Mouse (Mus musculus) heart, embryonic 16.5 days (tissue): ENCODE data around the gene Slc22a14. TPM values are rescaled to one million over a fixed set of nuclear protein-coding genes. Genes with fewer than 3 reads are reported as not detected.

ENCODE experiments used
- ATAC-seq: fragments of 200-750 bp; cut with Nextera tagmentation; replicated peaks from 2 replicates; pipeline ENCODE4 v1.8.0; 2017; ENCODE audit warnings: moderate number of reproducible peaks; ENCODE audit not compliant: insufficient read depth, low FRiP score; ENCODE audit errors: extremely low read depth
- H3K27ac ChIP-seq: fragments of 300-500 bp; sonication (generic); 2 replicates; pipeline ENCODE4 v1.5.1; 2014; ENCODE audit warnings: mild to moderate bottlenecking, low read length, control low read depth, moderate library complexity
- H3K27me3 ChIP-seq: fragments of 300-500 bp; sonication (generic); 2 replicates; pipeline ENCODE4 v1.6.1; 2014; ENCODE audit warnings: low read length, mixed read lengths; ENCODE audit not compliant: control insufficient read depth, insufficient read depth
- H3K36me3 ChIP-seq: fragments of 300-500 bp; sonication (generic); 2 replicates; pipeline ENCODE4 v1.6.1; 2014; ENCODE audit not compliant: control insufficient read depth, insufficient read depth
- H3K4me1 ChIP-seq: fragments of 300-500 bp; sonication (generic); 2 replicates; pipeline ENCODE4 v1.6.1; 2014; ENCODE audit warnings: low read length, mixed read lengths; ENCODE audit not compliant: control insufficient read depth, insufficient read depth
- H3K4me2 ChIP-seq: fragments of 300-500 bp; sonication (generic); 2 replicates; pipeline ENCODE4 v1.6.1; 2014; ENCODE audit warnings: low read depth, mild to moderate bottlenecking, control low read depth, low read length
- H3K4me3 ChIP-seq: fragments of 300-500 bp; sonication (generic); 2 replicates; pipeline ENCODE4 v1.5.1; 2014; ENCODE audit warnings: mild to moderate bottlenecking, control low read depth, low read length
- H3K9ac ChIP-seq: fragments of 300-500 bp; sonication (generic); 2 replicates; pipeline ENCODE4 v1.6.1; 2014; ENCODE audit warnings: low read length, control low read depth
- H3K9me3 ChIP-seq: fragments of 300-500 bp; sonication (generic); replicated peaks from 2 replicates; pipeline ENCODE4 v1.6.1; 2016; ENCODE audit warnings: low read length; ENCODE audit not compliant: control insufficient read depth
- WGBS: fragments of 180-500 bp; shearing (Covaris S2); extraction: QIAGEN DNeasy Blood & Tissue Kit; methylation state at CpG from one replicate; pipeline ENCODE4 v1.1.7; 2014; 5-methylcytosine and 5-hydroxymethylcytosine counted together
- polyA plus RNA-seq: library from polyadenylated mRNA; unstranded; fragments of >200 nt; fragmentation: Nextera tagmentation; extraction: Ambion mirVana; gene quantifications from 2 replicates; pipeline ENCODE4 v1.2.1, GENCODE M21; 2015

Gene Slc22a14
- polyA plus RNA-seq, 1 experiment from 2014 or later, result 0.20 TPM

GRCm38 (mm10) chr9:119401351-119401750, 36.0 kb upstream of the Slc22a14 start:
- Histone ChIP-seq H3K4me2 (peak overlapping the region; percentile 81), H3K27ac (peak overlapping the region; percentile 52; the same call in 1 of the 2 replicates), H3K4me3 (peak overlapping the region; percentile 87), H3K4me1 (peaks cover 10% of the 10 kb centered on the region), H3K27me3 (no peaks in the 10 kb centered on the region), H3K9ac (peak overlapping the region; percentile 67), H3K36me3 (no peaks in the 10 kb centered on the region), H3K9me3 (no peaks in the 10 kb centered on the region)
- no peak for ATAC-seq
- 3% methylated on average over 7 of the region's 7 CpGs for WGBS

GRCm38 (mm10) chr9:119394808-119395207, 29.5 kb upstream of the Slc22a14 start:
- H3K27me3 ChIP-seq, result no peaks in the 10 kb centered on the region
- no peak overlapping the region for H3K27ac ChIP-seq
- WGBS, result 74% methylated on average over 1 of the region's 1 CpGs
- H3K9ac ChIP-seq, result no peak overlapping the region
- H3K4me2 ChIP-seq, result no peak overlapping the region
- H3K36me3 ChIP-seq, result no peaks in the 10 kb centered on the region
- ATAC-seq, result no peak
- H3K4me3 ChIP-seq, result no peak overlapping the region
- no peaks in the 10 kb centered on the region for H3K4me1 ChIP-seq
- H3K9me3 ChIP-seq, result no peaks in the 10 kb centered on the region

GRCm38 (mm10) chr9:119390214-119390613, 24.9 kb upstream of the Slc22a14 start:
- 98% methylated on average over 2 of the region's 2 CpGs for WGBS

GRCm38 (mm10) chr9:119388956-119389355, 23.6 kb upstream of the Slc22a14 start:
- H3K27me3 ChIP-seq, result no peaks in the 10 kb centered on the region
- 0 out of 2 replicates have a peak, but pooled peaks cover 2% of the 10 kb centered on the region for H3K36me3 ChIP-seq
- no peak overlapping the region for H3K4me3 ChIP-seq
- no peak overlapping the region for H3K4me2 ChIP-seq
- no peak overlapping the region for H3K27ac ChIP-seq
- ATAC-seq, result no peak
- H3K4me1 ChIP-seq, result no peaks in the 10 kb centered on the region
- whole genome bisulfite sequencing, result 47% methylated on average over 5 of the region's 5 CpGs
- H3K9ac ChIP-seq, result no peak overlapping the region
- H3K9me3 ChIP-seq, result no peaks in the 10 kb centered on the region

More at GRCm38 (mm10) chr9:119390214-119390613, 24.9 kb upstream of the Slc22a14 start:
- no peak overlapping the region for H3K4me3 ChIP-seq
- no peaks in the 10 kb centered on the region for H3K27me3 ChIP-seq
- no peaks in the 10 kb centered on the region for H3K36me3 ChIP-seq
- ATAC-seq, result no peak
- no peak overlapping the region for H3K27ac ChIP-seq
- H3K4me1 ChIP-seq, result no peaks in the 10 kb centered on the region
- H3K9me3 ChIP-seq, result no peaks in the 10 kb centered on the region
- no peak overlapping the region for H3K9ac ChIP-seq
- H3K4me2 ChIP-seq, result no peak overlapping the region

GRCm38 (mm10) chr9:119382603-119383002, 17.2 kb upstream of the Slc22a14 start:
- Histone ChIP-seq H3K9ac (no peak overlapping the region), H3K27me3 (no peaks in the 10 kb centered on the region), H3K4me2 (no peak overlapping the region), H3K4me1 (no peaks in the 10 kb centered on the region), H3K27ac (no peak overlapping the region), H3K4me3 (no peak overlapping the region), H3K9me3 (no peaks in the 10 kb centered on the region), H3K36me3 (0 out of 2 replicates have a peak, but pooled peaks cover 2% of the 10 kb centered on the region)
- no peak for ATAC-seq
- WGBS, result 51% methylated on average over 6 of the region's 6 CpGs

- Histone ChIP-seq H3K4me1 (no peaks in the 10 kb centered on the region), H3K9me3 (no peaks in the 10 kb centered on the region), H3K4me3 (no peak overlapping the region), H3K9ac (no peak overlapping the region), H3K4me2 (no peak overlapping the region), H3K27ac (no peak overlapping the region), H3K27me3 (no peaks in the 10 kb centered on the region), H3K36me3 (no peaks in the 10 kb centered on the region)
- no peak for ATAC-seq
- 79% methylated on average over 4 of the region's 4 CpGs for WGBS
Measured at GRCm38 (mm10) chr9:119378231-119378630, 12.9 kb upstream of the Slc22a14 start.

- no peaks in the 10 kb centered on the region for H3K27me3 ChIP-seq
- H3K36me3 ChIP-seq, result no peaks in the 10 kb centered on the region
- H3K9ac ChIP-seq, result no peak overlapping the region
- H3K4me1 ChIP-seq, result no peaks in the 10 kb centered on the region
- H3K4me2 ChIP-seq, result no peak overlapping the region
- H3K4me3 ChIP-seq, result no peak overlapping the region
- no peak overlapping the region for H3K27ac ChIP-seq
- no peaks in the 10 kb centered on the region for H3K9me3 ChIP-seq
- no peak for ATAC-seq
- WGBS, result 71% methylated on average over 6 of the region's 6 CpGs
Measured at GRCm38 (mm10) chr9:119375556-119375955, 10.2 kb upstream of the Slc22a14 start.

GRCm38 (mm10) chr9:119375008-119375407, 9.7 kb upstream of the Slc22a14 start:
- no peaks in the 10 kb centered on the region for H3K36me3 ChIP-seq
- H3K27ac ChIP-seq, result no peak overlapping the region
- no peak overlapping the region for H3K4me3 ChIP-seq
- ATAC-seq, result no peak
- no peak overlapping the region for H3K9ac ChIP-seq
- H3K4me2 ChIP-seq, result no peak overlapping the region
- no peaks in the 10 kb centered on the region for H3K27me3 ChIP-seq
- H3K4me1 ChIP-seq, result no peaks in the 10 kb centered on the region
- H3K9me3 ChIP-seq, result no peaks in the 10 kb centered on the region
- WGBS, result 70% methylated on average over 3 of the region's 3 CpGs

- H3K4me3 ChIP-seq, result no peak overlapping the region
- no peak overlapping the region for H3K9ac ChIP-seq
- H3K27ac ChIP-seq, result no peak overlapping the region
- H3K9me3 ChIP-seq, result no peaks in the 10 kb centered on the region
- no peak overlapping the region for H3K4me2 ChIP-seq
- 78% methylated on average over 4 of the region's 4 CpGs for WGBS
- no peaks in the 10 kb centered on the region for H3K27me3 ChIP-seq
- no peaks in the 10 kb centered on the region for H3K36me3 ChIP-seq
- no peaks in the 10 kb centered on the region for H3K4me1 ChIP-seq
- ATAC-seq, result no peak
Measured at GRCm38 (mm10) chr9:119371251-119371650, 5.9 kb upstream of the Slc22a14 start.
